Mouse (Mus musculus) right cerebral cortex, postnatal 25 days (tissue): ENCODE results near the gene Foxred1.

ENCODE experiments used
- DNase-seq: peaks from one replicate; pipeline ENCODE4 v3.0.0; 2022

Foxred1 gene

GRCm38 (mm10) chr9:35210542-35211474 lies at the start of gene Foxred1:
Foxred1 (minus strand) TSS chr9:35211055.
- peak; percentile 99 for DNase-seq

GRCm38 (mm10) chr9:35257365-35257764 lies 46.5 kb upstream of the Foxred1 start:
- DNase-seq: no peak

- DNase-seq: no peak
Observed at GRCm38 (mm10) chr9:35249476-35249875, 38.6 kb upstream of the Foxred1 start.

- DNase-seq: no peak
Observed at GRCm38 (mm10) chr9:35247405-35247804, 36.5 kb upstream of the Foxred1 start.

- no peak for DNase-seq
Observed at GRCm38 (mm10) chr9:35239734-35240133, 28.9 kb upstream of the Foxred1 start.

- DNase-seq: no peak
Observed at GRCm38 (mm10) chr9:35238915-35239571, 28.2 kb upstream of the Foxred1 start.

GRCm38 (mm10) chr9:35238371-35238770 lies 27.5 kb upstream of the Foxred1 start:
- DNase-seq: no peak

- DNase-seq: no peak
Observed at GRCm38 (mm10) chr9:35235996-35236395, 25.1 kb upstream of the Foxred1 start.

- DNase-seq: no peak
Observed at GRCm38 (mm10) chr9:35228671-35229070, 17.8 kb upstream of the Foxred1 start.

GRCm38 (mm10) chr9:35223466-35223865 lies 12.6 kb upstream of the Foxred1 start:
- no peak for DNase-seq

GRCm38 (mm10) chr9:35217963-35218362 lies 7.1 kb upstream of the Foxred1 start:
- DNase-seq: no peak

GRCm38 (mm10) chr9:35211573-35212511 lies 987 bp upstream of the Foxred1 start:
- DNase-seq: no peak

- DNase-seq: no peak
Observed at GRCm38 (mm10) chr9:35204421-35204820, 6.4 kb downstream of the Foxred1 start.

GRCm38 (mm10) chr9:35203536-35203935 lies 7.3 kb downstream of the Foxred1 start:
- no peak for DNase-seq

- no peak for DNase-seq
Observed at GRCm38 (mm10) chr9:35200529-35201060, 10.3 kb downstream of the Foxred1 start.

- DNase-seq: peak; percentile 81
Observed at GRCm38 (mm10) chr9:35199772-35200471, 10.9 kb downstream of the Foxred1 start, which contains the start of the genes Srpr and Tirap. Srpr (plus strand) TSS chr9:35200175. Tirap (minus strand) TSS chr9:35200291.

- DNase-seq: no peak
Observed at GRCm38 (mm10) chr9:35198945-35199771, 11.7 kb downstream of the Foxred1 start.

GRCm38 (mm10) chr9:35198351-35198750 lies 12.5 kb downstream of the Foxred1 start:
- no peak for DNase-seq

- DNase-seq: no peak
Observed at GRCm38 (mm10) chr9:35197625-35198024, 13.2 kb downstream of the Foxred1 start.

GRCm38 (mm10) chr9:35194048-35194447 lies 16.8 kb downstream of the Foxred1 start:
- no peak for DNase-seq
